Mouse (Mus musculus) ovary, postnatal 14 days (tissue): ENCODE measurements around the gene Akt1.

Experiments used
- DNase-seq: peaks from one replicate; pipeline ENCODE4 v3.0.0; 2022; ENCODE audit warnings: low spot score

The Akt1 gene

DNA sequence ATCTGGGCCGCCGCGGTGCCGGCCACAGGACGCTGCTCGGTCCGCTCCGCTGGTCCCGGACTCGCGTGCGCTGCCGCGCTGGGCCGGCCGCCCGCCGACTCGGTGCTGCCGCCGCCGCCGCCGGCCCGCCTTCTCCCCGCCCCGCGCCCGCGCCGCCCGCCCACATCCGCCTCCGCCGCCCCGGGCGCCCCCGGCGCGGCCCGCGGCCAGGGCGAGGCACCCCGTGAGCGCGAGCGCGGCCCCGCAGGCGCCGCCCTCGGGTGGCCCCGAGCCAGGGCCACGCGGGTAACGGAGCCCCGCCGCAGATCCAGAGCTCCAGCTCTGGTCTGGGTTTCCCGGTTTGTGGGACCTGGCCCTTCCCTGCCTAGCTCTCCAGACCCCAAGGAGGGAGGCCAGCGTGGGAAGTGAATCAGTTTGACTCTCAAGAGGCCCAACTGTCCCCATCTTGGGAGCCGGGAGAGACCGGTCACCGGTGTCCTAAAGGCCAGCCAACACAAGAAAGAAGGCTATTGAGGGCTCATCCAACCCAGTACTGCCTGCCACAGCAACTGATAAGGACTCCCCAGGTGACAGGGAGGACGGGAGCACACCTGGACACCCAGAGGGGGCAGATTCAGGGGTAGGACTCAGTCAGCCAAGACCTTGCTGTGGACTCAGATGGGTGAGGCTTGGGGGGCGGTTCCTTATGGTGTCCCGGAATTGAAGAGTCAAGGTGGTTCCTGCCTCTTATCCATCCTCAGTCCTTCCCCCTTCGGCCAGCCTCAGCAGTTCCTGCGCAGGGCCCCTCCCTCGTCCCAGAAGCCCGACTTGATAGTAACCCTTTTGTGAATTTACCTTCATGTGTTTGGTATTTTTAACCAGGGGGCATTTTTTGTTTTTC lies at the start of gene Akt1:
Gene Akt1, minus strand, starts transcription at position 753 of the 880 bp plus-strand sequence.
- DNase-seq = peak; percentile 42

DNA sequence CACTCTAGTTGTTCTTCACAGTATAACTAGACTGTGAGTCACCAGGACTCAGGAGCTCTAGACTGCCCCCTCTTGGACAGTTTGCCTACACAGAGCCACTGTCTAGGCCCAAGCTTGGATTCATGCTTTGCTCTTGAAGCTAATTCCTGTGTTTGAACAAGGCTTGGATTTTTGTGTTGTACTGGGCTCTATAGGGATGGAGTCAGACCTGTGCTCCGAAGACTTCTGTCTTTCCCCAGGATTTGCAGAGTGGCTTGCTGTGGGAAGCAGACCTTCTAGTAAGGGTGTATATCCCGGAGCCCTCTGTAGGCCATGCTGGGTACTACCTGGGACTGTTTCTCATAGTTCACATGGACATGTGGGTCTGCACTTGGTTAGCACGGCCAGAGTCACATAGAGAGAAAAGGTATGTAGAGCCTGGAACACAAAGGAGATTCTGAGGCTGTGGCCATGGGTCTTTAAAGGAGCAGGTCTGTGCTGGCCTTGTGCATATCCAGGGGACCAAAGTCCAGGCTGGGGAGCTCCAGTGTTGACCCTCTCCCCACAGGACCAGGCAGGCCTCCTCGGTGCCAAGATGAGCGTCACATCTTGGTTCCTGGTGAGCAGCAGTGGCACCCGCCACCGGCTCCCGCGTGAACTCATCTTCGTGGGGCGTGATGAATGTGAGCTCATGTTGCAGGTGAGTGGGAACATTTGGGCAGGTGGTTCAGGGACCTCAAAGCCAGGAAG lies 49.6 kb upstream of the Akt1 start:
- peak; percentile 65 for DNase-seq

DNA sequence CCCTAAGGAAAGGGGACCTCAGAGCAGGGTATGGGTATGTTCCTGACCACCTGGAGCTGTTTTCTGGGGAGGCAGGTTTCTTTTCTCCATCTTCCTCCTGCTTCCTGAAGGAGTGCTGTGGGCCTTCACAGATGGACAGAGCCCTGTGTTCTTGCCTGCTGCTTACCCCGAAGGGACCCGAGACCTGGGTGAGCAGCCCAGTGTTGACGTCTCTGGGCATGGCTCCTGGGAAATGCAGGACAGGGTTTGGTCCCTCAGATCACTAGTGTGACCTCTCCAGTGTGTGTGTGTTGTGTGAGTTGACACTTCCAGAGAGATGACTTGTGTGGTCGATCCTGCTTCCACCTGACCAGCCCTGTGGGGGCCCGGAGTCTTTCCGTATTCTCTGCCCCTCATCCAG lies 48.8 kb upstream of the Akt1 start:
- DNase-seq = no peak

DNA sequence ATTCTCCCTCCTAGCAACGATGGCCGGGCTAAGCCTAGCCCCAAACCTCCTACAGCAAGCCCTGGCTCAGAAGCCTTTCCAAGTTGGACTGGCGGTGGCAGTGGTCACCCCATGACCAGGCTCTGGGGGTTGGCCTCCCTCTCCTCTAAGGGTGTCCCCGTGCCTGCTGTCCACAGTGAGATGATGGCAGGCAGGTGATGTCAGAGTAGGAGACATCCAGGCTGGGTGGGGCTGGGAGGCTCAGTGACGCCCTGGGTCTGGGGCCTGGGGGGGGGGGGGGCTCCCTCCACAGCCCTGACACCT lies 48.3 kb upstream of the Akt1 start:
- no peak for DNase-seq

DNA sequence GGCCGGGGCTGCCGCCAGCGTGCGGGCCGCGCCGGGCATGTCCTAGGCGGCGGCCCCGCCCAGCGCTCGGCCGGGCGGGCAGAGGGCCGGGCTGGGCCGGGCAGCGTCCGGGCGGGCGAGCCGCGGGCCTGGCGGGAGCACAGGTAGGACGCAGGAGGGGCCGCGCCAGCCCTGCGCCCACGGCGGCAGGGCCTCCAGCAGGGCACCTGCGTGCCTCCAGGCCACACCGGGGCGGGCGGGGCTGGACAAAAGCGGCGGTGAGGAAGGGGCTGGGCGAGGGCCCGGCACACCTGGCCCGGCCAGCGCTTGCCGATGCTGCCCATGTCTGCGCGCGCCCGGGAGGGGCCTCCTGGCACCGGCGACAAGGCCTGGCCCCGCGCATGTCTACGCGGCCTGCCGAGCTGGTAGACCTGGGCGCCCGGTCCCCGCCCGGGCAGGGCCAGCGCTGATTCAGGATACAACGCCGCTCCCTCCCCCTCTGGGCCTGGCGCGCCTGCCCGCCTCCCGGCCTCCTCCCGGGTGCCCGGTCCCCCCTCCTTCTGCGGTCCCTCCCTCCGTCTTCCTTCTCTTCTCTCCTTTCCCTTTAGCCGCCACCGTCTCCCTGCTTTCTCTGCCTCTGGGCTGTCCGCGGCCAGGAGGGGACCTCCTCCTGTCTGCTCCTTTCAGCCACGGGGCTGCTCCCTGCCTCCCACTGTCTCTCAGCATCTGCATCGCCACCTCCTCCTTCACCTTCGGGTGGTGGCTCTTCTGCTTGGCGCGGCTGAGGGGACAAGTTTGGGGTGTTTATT lies 47.8 kb upstream of the Akt1 start:
- DNase-seq = peak; percentile 46

DNA sequence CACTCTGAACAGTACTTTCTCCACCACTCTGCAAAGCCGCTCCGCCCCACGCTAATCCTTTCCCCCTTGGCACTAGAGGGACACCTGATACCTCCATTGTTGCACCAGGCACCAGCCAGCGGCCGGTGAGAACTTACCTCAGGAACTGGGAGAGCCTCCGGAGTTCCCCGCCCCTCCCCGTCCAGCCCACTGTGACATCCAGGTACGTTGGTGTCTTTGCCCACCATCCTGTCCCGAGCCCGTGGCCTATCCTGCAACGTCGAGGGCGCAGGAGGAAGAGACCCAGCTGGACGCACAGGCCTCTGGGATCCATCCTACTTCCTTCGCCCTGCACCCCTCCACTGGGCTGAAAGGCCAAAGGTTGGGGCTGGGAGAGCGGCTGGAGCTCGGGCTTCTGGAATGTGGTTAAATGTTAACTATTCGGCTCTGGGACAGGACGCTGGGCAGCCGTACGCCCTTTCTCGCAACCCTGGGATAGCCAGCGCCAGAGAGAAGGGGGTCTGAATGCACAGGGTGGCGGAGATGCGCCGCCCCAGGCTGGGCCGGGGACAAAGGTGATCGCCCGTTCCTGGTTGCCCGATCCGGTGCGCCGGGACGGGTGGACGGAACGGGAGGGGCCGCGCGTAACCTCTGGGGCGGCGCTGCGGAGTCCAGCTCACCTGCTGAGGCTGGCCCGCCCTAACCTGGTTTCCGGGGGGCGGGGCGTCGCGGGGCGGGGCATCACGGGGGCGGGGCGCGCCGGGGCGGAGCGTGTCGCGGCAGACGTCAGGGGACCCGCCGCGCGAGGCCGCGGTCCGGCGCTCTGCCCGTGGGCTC lies 46.9 kb upstream of the Akt1 start:
- peak; percentile 48 for DNase-seq

DNA sequence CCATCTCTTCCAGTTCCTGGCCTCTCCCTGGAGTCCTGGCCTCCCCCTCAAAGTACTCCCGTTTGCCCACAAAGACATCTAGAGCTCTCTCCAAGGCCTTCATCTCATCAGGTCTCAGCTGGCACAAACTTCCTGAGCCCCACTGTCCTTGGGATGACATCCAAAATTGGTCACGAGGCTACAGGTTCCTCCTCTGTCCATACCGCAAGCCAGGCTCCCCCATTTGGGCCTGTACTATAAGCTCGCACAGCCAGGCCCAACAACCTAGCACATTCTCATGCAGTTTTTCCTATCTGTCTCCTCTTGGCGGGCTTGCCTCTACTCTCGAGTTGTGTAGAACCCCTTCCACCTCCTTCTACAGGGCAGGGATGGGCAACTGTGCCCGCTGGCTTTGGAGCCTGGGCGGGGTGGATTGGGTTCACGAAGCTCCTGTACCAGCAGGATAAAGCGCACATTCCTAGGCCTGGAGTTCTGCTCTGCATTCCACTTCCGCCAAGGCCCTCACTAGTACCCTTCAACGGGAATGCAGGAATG lies 46.3 kb upstream of the Akt1 start:
- DNase-seq = no peak

DNA sequence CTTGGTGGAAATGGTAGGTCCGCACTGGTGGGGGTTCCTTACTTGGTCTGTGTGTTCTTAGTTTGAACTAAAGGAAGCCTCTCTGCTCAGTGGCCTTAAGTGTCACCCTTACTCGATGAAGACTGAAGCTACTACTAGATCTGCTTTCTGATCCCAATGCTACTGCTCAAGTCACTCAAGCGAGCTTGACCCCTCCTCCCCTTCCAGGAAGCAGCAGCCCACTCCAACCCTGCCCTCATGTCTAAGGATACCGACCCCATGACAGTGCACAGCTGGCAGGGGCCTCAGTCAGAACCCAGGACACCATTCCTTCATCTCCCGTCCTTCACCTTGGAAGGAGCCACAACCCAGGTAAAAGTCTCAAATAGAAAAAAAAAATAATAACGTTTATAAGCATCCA lies 45.5 kb upstream of the Akt1 start, which contains the start of gene Cep170b:
Gene Cep170b, plus strand, starts transcription at position 240 of the 400 bp plus-strand sequence.
- DNase-seq = no peak

DNA sequence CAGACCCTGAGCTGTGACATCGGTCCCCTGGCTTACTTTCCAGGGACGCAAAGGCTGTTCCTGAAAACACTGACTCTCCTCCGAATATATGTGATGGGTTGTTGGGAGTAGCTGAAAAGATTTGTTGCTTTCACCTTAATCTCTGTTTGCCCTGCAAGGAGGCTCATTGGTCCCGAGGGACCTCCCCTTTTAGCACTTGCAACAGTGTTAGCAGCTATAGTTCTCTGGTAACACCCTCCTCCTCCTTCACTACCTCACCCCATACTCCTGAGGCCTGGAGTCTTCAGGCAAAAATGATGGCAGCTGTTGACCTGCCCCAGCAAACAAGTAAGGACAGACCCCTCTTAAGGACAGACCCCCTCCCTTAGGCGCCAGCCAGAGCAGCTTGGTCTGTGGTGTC lies 44.3 kb upstream of the Akt1 start:
- DNase-seq = no peak

DNA sequence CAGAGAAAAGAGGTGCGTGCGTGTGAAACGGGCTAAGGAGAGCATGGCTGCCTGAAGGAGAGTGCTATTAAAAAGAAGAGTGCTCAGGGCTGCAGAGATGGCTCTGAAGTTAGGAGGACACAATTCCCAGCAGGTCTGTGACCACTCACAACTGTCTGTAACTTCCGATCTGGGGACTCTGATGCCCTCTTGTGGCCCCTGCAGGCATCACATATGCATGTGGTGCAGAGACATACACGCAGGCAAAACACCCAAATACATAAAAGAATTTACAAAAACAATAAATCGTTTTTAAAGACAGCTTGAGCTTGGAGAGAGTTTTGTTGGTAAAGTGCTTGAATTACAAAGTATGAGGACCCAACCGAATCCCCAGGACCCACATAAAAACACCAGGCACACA lies 42.5 kb upstream of the Akt1 start:
- DNase-seq = peak; percentile 46

DNA sequence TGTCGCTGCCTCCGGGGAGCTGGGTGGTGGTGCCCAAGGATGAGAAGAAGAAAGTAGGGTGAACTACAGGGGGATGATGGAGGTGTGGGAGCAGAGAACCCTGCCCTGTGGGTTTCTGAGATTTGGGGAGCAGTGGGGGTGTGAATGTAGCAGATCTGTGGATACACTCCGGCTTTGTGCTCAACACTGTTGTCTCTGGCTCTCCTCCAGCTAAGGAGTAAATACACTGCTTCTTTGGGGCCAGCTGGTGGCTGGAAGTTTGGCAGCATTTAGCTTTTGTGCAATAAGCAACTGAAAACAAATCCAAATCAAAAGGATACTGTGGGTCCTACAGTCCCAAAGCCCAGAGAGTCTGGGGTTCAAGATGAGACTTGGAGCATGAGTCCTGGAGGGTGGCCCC lies 39.3 kb upstream of the Akt1 start:
- peak; percentile 34 for DNase-seq

DNA sequence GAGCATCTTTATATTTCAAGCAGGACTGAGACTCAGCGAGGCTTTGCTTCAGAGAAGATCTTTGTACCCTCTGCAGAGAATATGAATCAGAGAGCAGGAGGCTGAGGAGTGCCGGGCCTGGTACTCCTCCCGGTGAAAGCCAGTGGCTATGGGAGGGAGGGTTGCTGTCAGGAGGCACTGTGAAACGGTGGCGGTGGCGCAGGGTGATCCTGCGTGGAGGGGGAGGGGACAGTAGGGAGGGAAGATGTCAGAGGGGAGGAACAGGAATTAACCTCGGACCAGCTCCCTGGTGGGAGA lies 32.8 kb upstream of the Akt1 start:
- DNase-seq = no peak

DNA sequence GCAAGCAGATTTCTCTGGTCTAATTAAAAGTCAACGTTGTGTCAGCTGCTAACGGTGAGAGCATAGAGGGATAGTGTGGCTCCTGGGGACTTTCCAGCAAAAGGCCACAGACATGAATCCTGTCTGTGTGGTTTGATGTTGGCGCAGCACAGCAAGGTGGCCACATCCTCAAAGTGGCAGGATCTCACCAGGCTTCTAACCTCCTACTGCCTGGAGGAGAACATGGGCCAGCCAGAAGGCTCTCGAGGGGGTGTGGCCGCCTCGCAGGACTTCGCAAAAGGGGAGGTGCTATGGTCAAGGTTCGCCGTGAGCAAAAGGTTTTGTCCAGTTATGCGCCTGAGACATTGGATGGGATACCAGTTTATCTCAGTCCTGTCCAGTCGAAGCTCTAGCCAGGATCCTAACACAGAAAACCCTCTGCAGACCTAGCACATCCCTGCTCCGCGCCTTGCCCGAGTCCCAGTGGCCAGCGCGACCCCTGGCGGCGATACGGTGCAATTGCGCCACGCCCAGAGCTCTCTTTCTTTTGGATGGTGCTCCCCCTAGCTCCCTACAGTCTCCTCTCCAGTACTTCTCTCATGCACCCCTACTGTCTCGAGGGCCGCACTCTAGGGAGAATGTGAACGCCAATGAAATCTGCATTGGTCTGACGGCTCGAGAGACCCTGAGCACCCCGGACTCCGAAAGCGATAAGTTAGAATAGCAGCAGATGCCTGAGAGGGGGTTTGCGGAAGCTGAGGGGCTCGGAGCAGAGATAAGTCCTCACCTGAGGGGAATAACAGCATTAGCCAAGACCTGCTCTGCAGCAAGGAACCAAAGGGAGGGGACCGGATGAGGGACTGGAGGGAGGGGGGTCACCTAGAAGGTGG lies 32.3 kb upstream of the Akt1 start:
- DNase-seq = peak; percentile 93

DNA sequence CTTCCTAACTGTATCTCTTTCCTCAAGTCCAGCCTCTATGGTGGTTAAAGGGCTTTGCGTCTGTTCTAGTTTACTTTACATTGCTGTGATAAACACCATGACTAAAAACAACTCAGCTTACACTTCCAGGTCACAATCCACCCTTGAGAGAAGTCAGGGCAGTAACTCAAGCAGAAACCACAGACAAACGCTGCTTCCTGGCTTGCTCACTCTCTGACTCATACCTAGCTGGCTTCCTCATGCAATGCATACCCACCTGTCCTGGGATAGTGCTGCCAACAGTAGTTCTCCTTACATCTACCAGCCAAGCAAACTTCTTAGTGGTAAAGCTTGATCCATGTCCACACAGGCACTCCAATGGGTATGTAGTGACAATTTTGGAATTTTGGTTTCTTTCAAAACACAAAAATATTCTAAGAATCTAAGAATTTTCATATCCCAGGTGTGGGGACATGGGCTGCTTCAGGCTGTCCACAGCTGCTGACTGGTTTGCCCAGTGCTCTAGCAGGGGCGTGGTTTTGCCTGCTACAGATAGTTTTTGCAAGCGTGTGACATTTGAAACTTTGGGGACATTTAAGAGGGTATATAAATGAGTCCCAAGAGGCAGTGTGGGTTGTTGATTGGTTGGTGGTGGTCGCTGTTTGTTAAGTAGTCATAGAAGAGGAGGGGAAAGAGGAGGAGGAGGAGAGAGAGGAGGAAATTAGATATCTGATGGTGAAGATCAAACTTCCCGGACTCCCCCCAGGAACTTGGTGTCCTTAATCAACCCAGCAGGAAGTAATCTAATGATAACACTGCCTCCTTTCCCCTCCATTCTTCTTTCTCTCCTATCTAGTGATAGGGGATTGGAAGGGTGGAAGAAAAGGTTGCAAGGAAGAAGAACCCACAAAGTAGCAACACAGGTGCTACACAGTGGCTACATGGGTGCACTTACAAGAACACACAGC lies 28.0 kb upstream of the Akt1 start:
- DNase-seq = no peak

DNA sequence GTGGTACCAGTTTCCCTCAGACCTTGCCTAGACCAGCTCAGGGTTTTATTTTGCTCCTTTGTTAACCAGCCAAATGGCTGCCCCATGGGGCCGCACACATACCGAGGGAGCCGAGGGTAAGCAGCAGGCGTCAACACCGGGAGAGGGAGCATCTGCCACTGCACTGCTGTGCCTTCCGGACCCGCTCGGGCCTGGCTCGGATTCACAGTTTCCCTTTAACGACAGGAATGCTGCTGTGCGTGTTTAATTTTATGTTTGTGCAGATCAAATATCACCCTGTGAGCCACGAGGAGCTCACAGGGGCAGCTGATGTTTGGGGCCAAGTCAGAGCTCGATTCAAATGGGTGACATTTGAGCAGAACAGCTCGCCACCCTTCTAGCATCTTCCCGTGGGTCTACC lies 25.8 kb upstream of the Akt1 start:
- DNase-seq = no peak

DNA sequence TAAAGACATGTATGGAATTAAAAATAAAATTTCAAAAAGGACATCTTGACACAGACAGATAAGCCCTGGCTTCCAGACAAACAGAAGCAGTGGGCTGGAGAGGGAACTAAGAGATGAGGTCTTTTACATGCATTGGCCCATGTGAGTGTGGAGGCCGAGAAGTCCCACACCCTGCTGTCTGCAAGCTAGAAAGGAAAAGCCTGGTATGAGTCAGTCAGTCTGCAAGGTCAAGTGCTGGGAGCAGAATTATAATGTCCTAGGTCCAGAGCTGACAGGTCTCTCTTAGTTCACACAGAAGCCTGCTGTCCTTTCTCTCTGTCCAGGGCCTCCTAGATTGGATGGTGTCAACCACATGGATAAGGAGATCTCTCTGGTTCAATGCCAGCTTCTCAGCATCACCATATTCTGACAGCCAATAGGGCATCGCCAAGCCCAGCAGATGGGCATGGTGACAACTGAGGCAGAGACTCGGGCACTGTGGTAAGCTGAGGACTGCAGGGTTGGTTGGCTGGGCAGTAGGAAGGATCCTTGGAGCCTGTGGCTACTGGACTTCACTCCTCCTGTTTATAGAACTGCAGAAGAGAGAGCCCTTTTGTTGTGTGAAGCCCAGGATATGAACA lies 22.2 kb upstream of the Akt1 start:
- no peak for DNase-seq

DNA sequence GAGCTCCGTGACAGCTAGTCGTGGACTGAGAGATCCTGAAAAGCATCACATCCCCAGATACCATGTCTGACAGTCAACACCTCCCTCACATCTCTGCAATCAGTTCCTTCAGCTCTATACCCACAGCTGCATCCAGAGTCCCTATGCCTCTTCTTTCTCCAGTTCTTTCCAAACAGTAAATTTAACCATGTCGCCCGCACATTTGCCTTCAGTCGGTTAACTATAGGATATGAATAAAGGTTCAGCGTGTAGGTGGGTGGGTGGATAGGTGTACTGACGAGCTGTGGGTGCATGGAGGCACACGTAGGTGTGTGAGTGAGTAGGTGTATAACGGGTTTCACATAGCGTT lies 19.4 kb upstream of the Akt1 start:
- DNase-seq = no peak

DNA sequence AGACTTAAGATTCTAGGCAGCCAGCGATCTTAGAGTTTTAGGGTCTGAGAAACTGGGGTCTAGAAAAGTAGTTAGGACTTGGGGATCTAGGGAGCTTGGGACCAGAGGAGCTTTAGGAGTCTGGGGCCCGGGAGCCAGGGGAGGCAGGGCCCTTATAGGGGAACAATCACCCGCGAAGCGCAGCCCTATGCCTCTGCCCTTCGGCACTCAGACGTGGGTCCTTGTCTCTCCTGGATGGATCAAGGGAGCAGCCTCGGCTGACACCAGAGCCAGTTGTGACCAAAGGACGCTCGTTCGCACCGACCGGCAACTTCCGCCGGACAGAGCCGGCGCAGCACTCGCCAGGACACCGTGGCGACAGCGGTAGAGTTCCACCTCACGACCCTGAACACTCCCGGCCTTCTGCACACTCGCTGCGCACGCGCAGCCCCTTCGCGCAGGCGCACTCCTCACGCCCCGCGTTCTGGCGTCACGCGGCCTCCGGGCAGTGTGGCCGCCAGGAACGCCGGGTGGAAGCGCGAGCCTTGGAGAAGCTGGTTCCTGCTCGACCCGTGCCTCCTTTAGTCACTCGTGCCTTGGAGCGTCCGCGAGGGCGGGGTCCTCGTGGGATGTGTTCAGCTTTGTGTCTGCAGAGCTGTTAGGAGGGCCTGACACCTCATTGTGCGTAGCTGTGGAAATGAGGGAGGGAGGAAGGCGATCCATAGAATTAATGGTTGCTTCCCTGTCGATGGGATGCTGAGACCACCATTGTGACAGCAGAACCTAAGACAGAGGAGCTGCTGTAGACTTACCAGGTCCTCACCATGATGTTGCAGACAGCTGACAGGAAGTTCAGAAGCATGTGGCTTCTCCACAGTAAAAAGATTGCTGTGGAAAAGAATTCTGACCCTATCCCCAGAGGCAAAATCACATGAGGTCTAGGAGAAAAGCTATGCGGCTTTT lies 18.8 kb upstream of the Akt1 start:
- DNase-seq = peak; percentile 96
